Mouse (Mus musculus) liver, embryonic 14.5 days (tissue): ENCODE data around the gene Slc35e1. TPM values are rescaled to one million over a fixed set of nuclear protein-coding genes. Genes with fewer than 3 reads are reported as not detected.
A peak's percentile ranks its signal among the peaks of the same experiment; 100 is the strongest.

Source experiments
- ATAC-seq: fragments of 200-750 bp; cut with Nextera tagmentation; 2 replicates; pipeline ENCODE4 v1.8.0; 2017; ENCODE audit warnings: moderate number of reproducible peaks, mild to moderate bottlenecking, moderate library complexity; ENCODE audit not compliant: insufficient read depth
- DNase-seq, 3 experiments: peaks; one replicate each; pipeline ENCODE4 v3.0.0-alpha.2; 2012 to 2013; ENCODE audit warnings: low read depth in 3 of 3, low spot score in 3 of 3
- H3K27ac ChIP-seq: fragments of 300-500 bp; sonication (generic); 2 replicates; pipeline ENCODE4 v1.5.1; 2014; ENCODE audit warnings: moderate library complexity, mild to moderate bottlenecking, control low read depth, inconsistent platforms
- H3K27me3 ChIP-seq: fragments of 300-500 bp; sonication (generic); 2 replicates; pipeline ENCODE4 v1.6.1; 2014; ENCODE audit warnings: mild to moderate bottlenecking, low read length, moderate library complexity; ENCODE audit not compliant: control insufficient read depth, insufficient read depth
- H3K36me3 ChIP-seq: fragments of 300-500 bp; sonication (generic); replicated peaks from 2 replicates; pipeline ENCODE4 v1.6.1; 2014; ENCODE audit warnings: low read depth; ENCODE audit not compliant: control insufficient read depth, insufficient read depth
- H3K4me1 ChIP-seq, 2 experiments: fragments of 200-500 bp in 1 of 2; fragments of 300-500 bp in 1 of 2; sonication (generic) in 1 of 2; replicated peaks; 2 replicates each; pipeline ENCODE4 v1.6.1; 2012 to 2014; ENCODE audit warnings: antibody characterized with exemption in 1 of 2, inconsistent platforms in 1 of 2, low read length in 1 of 2; ENCODE audit not compliant: control insufficient read depth in 2 of 2, insufficient read depth in 2 of 2
- H3K4me2 ChIP-seq: fragments of 300-500 bp; sonication (generic); 2 replicates; pipeline ENCODE4 v1.6.1; 2014; ENCODE audit warnings: low read depth, mild to moderate bottlenecking, control low read depth, moderate library complexity
- H3K4me3 ChIP-seq, 2 experiments: fragments of 200-500 bp in 1 of 2; fragments of 300-500 bp in 1 of 2; sonication (generic) in 1 of 2; 2 replicates each; pipeline ENCODE4 v1.5.1; 2012 to 2014; ENCODE audit warnings: low read depth in 2 of 2, low read length in 2 of 2, mild to moderate bottlenecking in 2 of 2, control low read depth in 1 of 2, inconsistent platforms in 1 of 2, moderate library complexity in 1 of 2; ENCODE audit not compliant: insufficient read depth in 1 of 2
- H3K9ac ChIP-seq: fragments of 300-500 bp; sonication (generic); replicated peaks from 2 replicates; pipeline ENCODE4 v1.6.1; 2014; ENCODE audit warnings: mild to moderate bottlenecking, control low read depth, moderate library complexity
- H3K9me3 ChIP-seq: fragments of 300-500 bp; sonication (generic); 2 replicates; pipeline ENCODE4 v1.6.1; 2016; ENCODE audit warnings: low read length, mixed read lengths; ENCODE audit not compliant: control insufficient read depth
- CTCF ChIP-seq: IDR thresholded peaks from 2 replicates; pipeline ENCODE4 v1.5.1; 2016; ENCODE audit warnings: antibody characterized with exemption, low read depth, control low read depth
- EP300 ChIP-seq: IDR thresholded peaks from 2 replicates; pipeline ENCODE4 v1.6.1; 2016; ENCODE audit warnings: antibody characterized with exemption, low read depth
- WGBS: fragments of 180-500 bp; shearing (Covaris S2); extraction: QIAGEN DNeasy Blood & Tissue Kit; methylation state at CpG from one replicate; pipeline ENCODE4 v1.1.7; 2014; ENCODE audit not compliant: insufficient replicate concordance; 5-methylcytosine and 5-hydroxymethylcytosine counted together
- polyA plus RNA-seq, 2 experiments: library from polyadenylated mRNA; depleted of rRNA in 1 of 2; stranded (reverse) in 1 of 2; unstranded in 1 of 2; fragments of >200 nt; fragmentation: Nextera tagmentation in 1 of 2; extraction: Ambion mirVana in 1 of 2; gene quantifications; 2 replicates each; pipeline versions ENCODE4 v1.2.1 to v1.2.3; 2012 to 2014

Gene Slc35e1
- polyA plus RNA-seq, 2 experiments = 4.3 to 8.9 TPM

GRCm38 (mm10) chr8:72504137-72504536, 11.7 kb upstream of the Slc35e1 start:
- H3K4me1 ChIP-seq = peaks cover 18 to 27% of the 10 kb centered on the region in 2 experiments
- DNase-seq (no peak), ATAC-seq (no peak)
- H3K4me3 ChIP-seq = no peak overlapping the region
- no peak overlapping the region for H3K9ac ChIP-seq
- H3K27ac ChIP-seq = no peak overlapping the region
- no peaks in the 10 kb centered on the region for H3K9me3 ChIP-seq
- H3K4me2 ChIP-seq = no peak overlapping the region
- no peak for TF ChIP-seq EP300
- no peak for TF ChIP-seq CTCF
- no peaks in the 10 kb centered on the region for H3K27me3 ChIP-seq
- no peaks in the 10 kb centered on the region; the same call in 1 of the 2 replicates for H3K36me3 ChIP-seq

- H3K4me1 ChIP-seq = peaks cover 11 to 22% of the 10 kb centered on the region in 2 experiments
- 70% methylated on average over 1 of the region's 1 CpGs for WGBS
- no peaks in the 10 kb centered on the region for H3K9me3 ChIP-seq
- no peak for TF ChIP-seq CTCF
- TF ChIP-seq EP300 = no peak
- no peak for ATAC-seq
- peaks cover 14% of the 10 kb centered on the region for H3K36me3 ChIP-seq
- H3K4me2 ChIP-seq = no peak overlapping the region
- no peak overlapping the region for H3K27ac ChIP-seq
- H3K4me3 ChIP-seq = no peak overlapping the region
- no peaks in the 10 kb centered on the region for H3K27me3 ChIP-seq
- no peak overlapping the region for H3K9ac ChIP-seq
- DNase-seq = no peak
Measured at GRCm38 (mm10) chr8:72500521-72500931, 8.1 kb upstream of the Slc35e1 start.

- Histone ChIP-seq H3K4me3 (no peak overlapping the region), H3K27me3 (no peaks in the 10 kb centered on the region), H3K4me1 (peaks cover 5 to 15% of the 10 kb centered on the region in 2 experiments), H3K9ac (no peak overlapping the region), H3K27ac (no peak overlapping the region), H3K9me3 (no peaks in the 10 kb centered on the region), H3K4me2 (no peak overlapping the region), H3K36me3 (peaks cover 15% of the 10 kb centered on the region)
- WGBS = 74% methylated on average over 2 of the region's 2 CpGs
- no peak for DNase-seq
- ATAC-seq = no peak
- TF ChIP-seq EP300 (no peak), CTCF (no peak)
Measured at GRCm38 (mm10) chr8:72499521-72500284, 7.3 kb upstream of the Slc35e1 start.

- peak; percentile 9; the same call in 1 of the 2 replicates for ATAC-seq
- no peak for DNase-seq
- Histone ChIP-seq H3K9me3 (no peaks in the 10 kb centered on the region), H3K9ac (no peak overlapping the region), H3K36me3 (peaks cover 15% of the 10 kb centered on the region), H3K4me2 (no peak overlapping the region), H3K27ac (no peak overlapping the region), H3K4me1 (peaks cover 1 to 7% of the 10 kb centered on the region in 2 experiments; a peak in 3 of 4 replicates), H3K27me3 (no peaks in the 10 kb centered on the region), H3K4me3 (no peak overlapping the region)
- WGBS = 36% methylated on average over 4 of the region's 4 CpGs
- TF ChIP-seq CTCF (no peak), EP300 (no peak)
Measured at GRCm38 (mm10) chr8:72498527-72498926, 6.1 kb upstream of the Slc35e1 start.

- H3K9ac ChIP-seq = no peak overlapping the region
- H3K9me3 ChIP-seq = no peaks in the 10 kb centered on the region
- TF ChIP-seq CTCF (no peak), EP300 (no peak)
- H3K4me3 ChIP-seq = no peak overlapping the region
- DNase-seq = no peak
- H3K36me3 ChIP-seq = peaks cover 15% of the 10 kb centered on the region
- peaks cover 4 to 11% of the 10 kb centered on the region in 2 experiments for H3K4me1 ChIP-seq
- no peak overlapping the region for H3K4me2 ChIP-seq
- H3K27me3 ChIP-seq = no peaks in the 10 kb centered on the region
- WGBS = 69% methylated on average over 1 of the region's 1 CpGs
- ATAC-seq = no peak
- no peak overlapping the region for H3K27ac ChIP-seq
Measured at GRCm38 (mm10) chr8:72497911-72498310, 5.5 kb upstream of the Slc35e1 start.
